Comparison of ENCODE assay signal across 8 mouse cellular contexts in genomic region chr8:70172043-70172681, GRCm38 (mm10). TPM values are rescaled to one million over a fixed set of nuclear protein-coding genes. Genes with fewer than 3 reads are reported as not detected.
DNase-seq lines count a peak whose midpoint lies in the region; ATAC-seq lines count a peak whose summit lies in the region.

Gene Tmem161a (plus strand): TSS chr8:70172356.

- H3K36me3 ChIP-seq in hindbrain, embryonic 12.5 days = peaks cover 8% of the 10 kb centered on the region; the same call in 1 of the 2 replicates

- 2% methylated on average over 27 of the region's 27 CpGs for WGBS in hindbrain, embryonic 12.5 days

- DNase-seq in NIH3T3 (ENCODE audit: low read depth) = peak; percentile 97
- peak; percentile 93 to 94 for DNase-seq in cerebellum, postnatal 10 days
- peak; percentile 88 to 90 for DNase-seq in frontal cortex, postnatal 10 days (ENCODE audit: low spot score in 2 of 2)
- DNase-seq in layer of hippocampus, postnatal 14 days (ENCODE audit: low spot score in 2 of 2) = peak; percentile 89 to 96
- peak; percentile 93 for DNase-seq in lung, postnatal 14 days
- DNase-seq in retina, adult 2 months (ENCODE audit: low read depth, low spot score) = peak; percentile 85
- DNase-seq in thymus, postnatal 36 days = peak; percentile 85 to 91

- H3K4me3 ChIP-seq in hindbrain, embryonic 12.5 days = peak within 1 kb of the TSS; percentile 52

- peaks cover 18% of the 10 kb centered on the region for H3K4me1 ChIP-seq in hindbrain, embryonic 12.5 days

- H3K9me3 ChIP-seq in hindbrain, embryonic 12.5 days (replicated peaks) = no peaks in the 10 kb centered on the region

- H3K27me3 ChIP-seq in hindbrain, embryonic 12.5 days = peaks cover 4% of the 10 kb centered on the region

- H3K9ac ChIP-seq in hindbrain, embryonic 12.5 days = peak within 1 kb of the TSS; percentile 58

- ATAC-seq in hindbrain, embryonic 12.5 days (ENCODE audit: low FRiP score) = peak; percentile 97

- H3K27ac ChIP-seq in hindbrain, embryonic 12.5 days = peak within 1 kb of the TSS; percentile 7; the same call in 1 of the 2 replicates

- peak within 1 kb of the TSS; percentile 60 for H3K4me2 ChIP-seq in hindbrain, embryonic 12.5 days (replicated peaks)

RNA-seq across cellular contexts. Expression of gene Tmem161a, which starts in this region (rescaled TPM):
- 43.9 and 47.9 TPM in 2 replicates for polyA plus RNA-seq in hindbrain, embryonic 12.5 days (2016; fragmentation: Nextera tagmentation; extraction: Ambion mirVana)
- 10 to 100 TPM; 46.1 to 49.4 TPM for total RNA-seq in layer of hippocampus, postnatal 14 days (2021)

Comparison
In these comparisons a context has a peak if more than half of its experiments do, and no peak if none do; other contexts are left out.
1. Peak in every context shown above with its lines: DNase-seq, ATAC-seq, H3K4me3 ChIP-seq and H3K27ac ChIP-seq.